Mouse (Mus musculus) liver, embryonic 16.5 days (tissue): ENCODE measurements around the gene Chst11. TPM values are rescaled to one million over a fixed set of nuclear protein-coding genes. Genes with fewer than 3 reads are reported as not detected.

Experiments used
- ATAC-seq: fragments of 200-750 bp; cut with Nextera tagmentation; 2 replicates; pipeline ENCODE4 v1.8.0; 2017; ENCODE audit warnings: low read depth, mild to moderate bottlenecking, moderate number of reproducible peaks, moderate library complexity
- H3K27ac ChIP-seq: fragments of 300-500 bp; sonication (generic); 2 replicates; pipeline ENCODE4 v1.5.1; 2014; ENCODE audit warnings: mild to moderate bottlenecking, low read length
- H3K27me3 ChIP-seq: fragments of 300-500 bp; sonication (generic); 2 replicates; pipeline ENCODE4 v1.6.1; 2014; ENCODE audit warnings: low read depth, low read length, mixed read lengths; ENCODE audit not compliant: control insufficient read depth, insufficient read depth
- H3K36me3 ChIP-seq: fragments of 300-500 bp; sonication (generic); 2 replicates; pipeline ENCODE4 v1.6.1; 2014; ENCODE audit warnings: mild to moderate bottlenecking; ENCODE audit not compliant: control insufficient read depth, insufficient read depth
- H3K4me1 ChIP-seq: fragments of 300-500 bp; sonication (generic); 2 replicates; pipeline ENCODE4 v1.6.1; 2014; ENCODE audit warnings: low read depth, low read length, mixed read lengths; ENCODE audit not compliant: control insufficient read depth
- H3K4me2 ChIP-seq: fragments of 300-500 bp; sonication (generic); 2 replicates; pipeline ENCODE4 v1.6.1; 2014; ENCODE audit warnings: low read depth, low read length, mixed read lengths
- H3K4me3 ChIP-seq: fragments of 300-500 bp; sonication (generic); 2 replicates; pipeline ENCODE4 v1.5.1; 2014; ENCODE audit warnings: low read depth, mild to moderate bottlenecking, low read length
- H3K9ac ChIP-seq: fragments of 300-500 bp; sonication (generic); 2 replicates; pipeline ENCODE4 v1.6.1; 2014; ENCODE audit warnings: low read depth, low read length
- H3K9me3 ChIP-seq: fragments of 300-500 bp; sonication (generic); replicated peaks from 2 replicates; pipeline ENCODE4 v1.6.1; 2016; ENCODE audit warnings: low read length; ENCODE audit not compliant: control insufficient read depth
- WGBS: fragments of 180-500 bp; shearing (Covaris S2); extraction: QIAGEN DNeasy Blood & Tissue Kit; methylation state at CpG from one replicate; pipeline ENCODE4 v1.1.7; 2014; ENCODE audit not compliant: insufficient replicate concordance; 5-methylcytosine and 5-hydroxymethylcytosine counted together
- polyA plus RNA-seq: library from polyadenylated mRNA; unstranded; fragments of >200 nt; fragmentation: Nextera tagmentation; extraction: Ambion mirVana; gene quantifications from 2 replicates; pipeline ENCODE4 v1.2.1, GENCODE M21; 2015

The Chst11 gene
- polyA plus RNA-seq, 1 experiment from 2014 or later, result 1.0 TPM

- H3K9me3 ChIP-seq, result no peaks in the 10 kb centered on the region
- H3K9ac ChIP-seq, result no peak overlapping the region
- no peak overlapping the region for H3K27ac ChIP-seq
- no peak overlapping the region for H3K4me3 ChIP-seq
- H3K4me2 ChIP-seq, result no peak overlapping the region
- H3K27me3 ChIP-seq, result no peaks in the 10 kb centered on the region
- H3K36me3 ChIP-seq, result no peaks in the 10 kb centered on the region
- peaks cover 8% of the 10 kb centered on the region for H3K4me1 ChIP-seq
- ATAC-seq, result no peak
- WGBS, result 61% methylated on average over 4 of the region's 4 CpGs
Measured at GRCm38 (mm10) chr10:83120938-83121337, 135.6 kb downstream of the Chst11 start.

- Histone ChIP-seq H3K4me2 (no peak overlapping the region), H3K9ac (no peak overlapping the region), H3K9me3 (no peaks in the 10 kb centered on the region), H3K27ac (no peak overlapping the region), H3K27me3 (no peaks in the 10 kb centered on the region), H3K36me3 (no peaks in the 10 kb centered on the region), H3K4me1 (no peaks in the 10 kb centered on the region), H3K4me3 (no peak overlapping the region)
- ATAC-seq, result no peak
- WGBS, result 86% methylated on average over 3 of the region's 3 CpGs
Measured at GRCm38 (mm10) chr10:83124560-83124959, 139.3 kb downstream of the Chst11 start.

GRCm38 (mm10) chr10:83126447-83126846 lies 141.1 kb downstream of the Chst11 start:
- Histone ChIP-seq H3K4me1 (no peaks in the 10 kb centered on the region), H3K4me3 (no peak overlapping the region), H3K27me3 (no peaks in the 10 kb centered on the region), H3K4me2 (no peak overlapping the region), H3K27ac (no peak overlapping the region), H3K36me3 (no peaks in the 10 kb centered on the region), H3K9me3 (no peaks in the 10 kb centered on the region), H3K9ac (no peak overlapping the region)
- ATAC-seq, result no peak
- WGBS, result 64% methylated on average over 9 of the region's 9 CpGs

GRCm38 (mm10) chr10:83128435-83128834 lies 143.1 kb downstream of the Chst11 start:
- H3K4me1 ChIP-seq, result no peaks in the 10 kb centered on the region
- H3K9me3 ChIP-seq, result no peaks in the 10 kb centered on the region
- no peak overlapping the region for H3K4me3 ChIP-seq
- ATAC-seq, result no peak
- 66% methylated on average over 8 of the region's 8 CpGs for WGBS
- no peak overlapping the region for H3K4me2 ChIP-seq
- no peak overlapping the region for H3K9ac ChIP-seq
- H3K27me3 ChIP-seq, result no peaks in the 10 kb centered on the region
- H3K27ac ChIP-seq, result no peak overlapping the region
- H3K36me3 ChIP-seq, result no peaks in the 10 kb centered on the region

DNA sequence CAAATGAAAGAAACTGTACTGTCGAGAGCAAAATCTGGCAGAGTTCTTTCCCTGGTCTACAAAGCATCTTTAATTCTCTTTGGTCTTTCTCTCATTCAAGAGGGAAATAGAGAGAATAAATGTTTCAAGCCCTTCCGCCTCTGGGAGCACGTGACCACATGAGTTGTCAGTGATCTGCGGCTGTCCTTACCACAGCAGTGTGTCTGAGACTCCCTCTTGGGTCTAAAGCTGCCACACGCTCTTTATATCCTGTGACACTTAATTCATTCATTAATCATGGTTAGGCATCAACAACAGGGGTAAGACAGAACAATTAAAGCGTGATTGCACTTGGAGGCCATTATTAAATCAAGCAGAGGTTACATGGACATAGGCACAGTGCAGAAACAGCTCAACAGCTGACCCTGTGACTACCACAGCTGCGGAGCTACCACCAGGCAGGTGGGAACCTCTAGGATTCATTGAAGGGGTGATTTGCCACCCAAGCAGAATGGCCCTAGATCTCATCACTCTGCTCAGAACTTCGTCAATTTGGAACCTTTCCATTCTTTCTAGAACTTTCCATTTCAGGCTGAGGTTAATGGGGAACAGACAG lies 144.4 kb downstream of the Chst11 start:
- Histone ChIP-seq H3K9me3 (no peaks in the 10 kb centered on the region), H3K27me3 (no peaks in the 10 kb centered on the region), H3K4me1 (no peaks in the 10 kb centered on the region), H3K27ac (no peak overlapping the region), H3K36me3 (no peaks in the 10 kb centered on the region), H3K9ac (no peak overlapping the region), H3K4me2 (no peak overlapping the region), H3K4me3 (no peak overlapping the region)
- no peak for ATAC-seq
- 76% methylated on average over 8 of the region's 8 CpGs for WGBS

DNA sequence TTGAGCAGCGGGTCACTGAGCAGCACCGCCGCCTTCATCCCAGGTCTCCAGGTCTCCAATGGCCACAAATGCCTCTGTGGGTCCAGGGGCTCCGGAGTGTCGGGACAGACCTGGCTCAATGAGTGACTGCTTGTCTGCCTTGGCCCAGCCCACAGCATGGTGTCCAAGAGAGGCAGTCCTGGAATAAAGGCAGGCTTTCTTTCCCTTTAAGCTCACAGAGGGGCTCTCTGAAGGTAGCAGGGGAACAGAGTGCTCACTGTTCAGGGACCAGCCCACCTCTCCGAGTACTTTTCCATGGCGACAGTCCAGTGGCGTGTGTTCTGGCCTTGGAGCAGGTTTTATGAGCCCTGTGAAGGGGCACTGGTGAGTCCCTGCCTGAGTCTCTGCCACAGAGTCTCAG lies 145.3 kb downstream of the Chst11 start:
- no peaks in the 10 kb centered on the region for H3K36me3 ChIP-seq
- no peak for ATAC-seq

DNA sequence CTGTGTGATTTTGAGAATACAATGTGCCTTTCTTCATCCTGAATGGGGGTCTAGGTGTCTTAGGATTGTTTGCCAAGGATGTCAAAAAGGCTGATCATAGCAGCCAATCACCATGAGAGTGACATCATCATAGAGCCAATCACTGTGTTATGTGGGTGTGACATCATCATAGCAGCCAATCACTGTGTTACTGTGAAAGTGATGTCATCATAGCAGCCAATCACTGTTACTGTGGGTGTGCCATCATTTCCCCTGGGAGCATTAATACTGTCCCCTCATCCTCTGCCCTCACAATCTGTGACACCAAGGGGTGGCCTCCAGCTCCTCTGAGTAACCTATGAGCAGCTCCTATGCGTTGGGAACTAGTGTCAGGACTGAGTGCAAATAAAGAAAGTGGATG lies 146.6 kb downstream of the Chst11 start:
- H3K27ac ChIP-seq, result no peak overlapping the region
- no peak; the same call in 1 of the 2 replicates for ATAC-seq
- 91% methylated on average over 1 of the region's 1 CpGs for WGBS
- H3K4me2 ChIP-seq, result no peak overlapping the region
- H3K4me3 ChIP-seq, result no peak overlapping the region
- H3K9ac ChIP-seq, result no peak overlapping the region
- no peaks in the 10 kb centered on the region for H3K9me3 ChIP-seq
- no peaks in the 10 kb centered on the region for H3K36me3 ChIP-seq
- H3K27me3 ChIP-seq, result no peaks in the 10 kb centered on the region
- H3K4me1 ChIP-seq, result no peaks in the 10 kb centered on the region

More for the DNA sequence above, 145.3 kb downstream of the Chst11 start:
- Histone ChIP-seq H3K9ac (no peak overlapping the region), H3K4me3 (no peak overlapping the region), H3K4me2 (no peak overlapping the region), H3K4me1 (no peaks in the 10 kb centered on the region), H3K9me3 (no peaks in the 10 kb centered on the region), H3K27ac (no peak overlapping the region), H3K27me3 (no peaks in the 10 kb centered on the region)
- 71% methylated on average over 8 of the region's 8 CpGs for WGBS

DNA sequence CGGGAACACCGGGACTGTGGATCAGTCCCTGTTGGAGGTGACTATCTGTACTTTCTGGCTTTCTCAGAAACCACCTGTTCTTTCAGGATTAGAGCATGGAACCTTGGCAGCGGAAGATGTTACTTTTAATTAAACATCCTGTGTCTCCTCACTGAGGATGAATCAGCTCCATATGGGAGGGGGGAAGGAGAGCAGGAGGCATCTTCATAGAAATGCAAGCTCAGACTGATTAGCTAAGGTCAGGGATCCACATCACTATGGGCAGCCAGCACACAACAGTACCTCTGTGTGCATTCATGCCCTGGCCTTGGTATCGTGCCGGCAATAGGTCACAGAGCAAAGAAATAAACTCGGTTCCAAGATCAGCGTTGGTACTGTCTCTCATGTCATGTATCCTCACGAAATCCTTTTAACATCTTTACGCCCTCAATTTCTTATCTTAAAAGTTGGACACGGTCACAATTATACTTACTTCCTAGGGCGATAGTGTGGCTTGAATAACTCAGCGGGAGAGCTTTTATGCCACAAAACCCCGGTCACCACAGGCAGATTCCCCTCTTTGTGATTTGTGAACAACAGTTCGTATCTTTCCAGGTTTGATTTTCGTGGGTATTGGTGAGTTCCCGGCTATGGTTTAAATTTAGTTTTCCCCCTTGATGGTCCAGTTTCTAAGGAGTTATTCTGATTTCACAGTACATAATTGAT lies 148.7 kb downstream of the Chst11 start:
- no peaks in the 10 kb centered on the region for H3K36me3 ChIP-seq
- no peaks in the 10 kb centered on the region for H3K27me3 ChIP-seq
- H3K9me3 ChIP-seq, result no peaks in the 10 kb centered on the region
- no peak overlapping the region for H3K4me2 ChIP-seq
- H3K9ac ChIP-seq, result no peak overlapping the region
- 68% methylated on average over 16 of the region's 16 CpGs for WGBS
- H3K4me1 ChIP-seq, result no peaks in the 10 kb centered on the region
- H3K4me3 ChIP-seq, result no peak overlapping the region
- no peak for ATAC-seq
- no peak overlapping the region for H3K27ac ChIP-seq

DNA sequence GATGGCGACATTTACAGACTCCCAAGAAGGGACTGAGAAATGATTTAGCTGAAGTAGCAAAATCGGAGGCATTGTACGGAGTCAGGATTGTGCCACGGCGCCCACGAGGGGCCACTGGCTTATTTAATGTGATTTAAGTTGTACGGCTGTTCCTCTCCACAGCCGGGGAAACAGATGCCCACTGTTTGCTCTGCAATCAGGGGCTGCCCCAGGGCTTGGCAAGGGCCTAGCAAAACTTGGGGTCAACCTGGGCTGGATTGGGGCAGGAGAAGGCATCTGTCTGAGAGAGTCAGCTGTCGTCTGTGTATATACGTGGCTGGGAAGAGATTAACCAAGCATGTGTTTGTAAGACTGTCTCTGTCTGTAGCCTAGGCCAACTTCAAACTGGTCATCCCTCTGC lies 149.6 kb downstream of the Chst11 start:
- Histone ChIP-seq H3K9ac (no peak overlapping the region), H3K27me3 (no peaks in the 10 kb centered on the region), H3K27ac (no peak overlapping the region), H3K4me1 (no peaks in the 10 kb centered on the region), H3K9me3 (no peaks in the 10 kb centered on the region), H3K4me3 (no peak overlapping the region), H3K36me3 (no peaks in the 10 kb centered on the region), H3K4me2 (no peak overlapping the region)
- WGBS, result 72% methylated on average over 10 of the region's 10 CpGs
- no peak for ATAC-seq
